Mouse (Mus musculus) Muller cell, postnatal 12 days (primary cell): Measurements from ENCODE around the gene Tlr7.
A peak's percentile ranks its signal among the peaks of the same experiment; 100 is the strongest.

Source experiments
- DNase-seq: peaks from one replicate; pipeline ENCODE4 v3.0.0-alpha.2; 2015; ENCODE audit errors: inconsistent ontology term

Tlr7 gene

GRCm38 (mm10) chrX:167276953-167277352 lies 53.4 kb downstream of the Tlr7 start:
- peak; percentile 58 for DNase-seq

GRCm38 (mm10) chrX:167276551-167276950 lies 53.8 kb downstream of the Tlr7 start:
- no peak for DNase-seq

- no peak for DNase-seq
These were observed 66.3 kb downstream of the Tlr7 start, which contains the start of gene Tlr8 for GRCm38 (mm10) chrX:167264086-167264485. Gene Tlr8, minus strand, starts transcription at chrX:167264329.

GRCm38 (mm10) chrX:167263530-167263929 lies 66.8 kb downstream of the Tlr7 start:
- no peak for DNase-seq
